Mouse (Mus musculus) liver, adult 2 months (tissue): ENCODE measurements around the gene Xrcc4. TPM values are rescaled to one million over a fixed set of nuclear protein-coding genes. Genes with fewer than 3 reads are reported as not detected.

ENCODE experiments used
- DNase-seq: peaks from one replicate; pipeline ENCODE4 v3.0.0-alpha.2; 2011; ENCODE audit warnings: low read depth, low spot score; ENCODE audit errors: extremely low read depth
- H3K27ac ChIP-seq: fragments of 200-500 bp; replicated peaks from 2 replicates; pipeline ENCODE4 v1.5.1; 2012; ENCODE audit warnings: low read depth, mild to moderate bottlenecking, control low read depth, inconsistent platforms, low read length; ENCODE audit not compliant: insufficient read depth
- H3K27me3 ChIP-seq: fragments of 200-500 bp; 2 replicates; pipeline ENCODE4 v1.6.1; 2012; ENCODE audit warnings: mild to moderate bottlenecking, moderate library complexity, low read length, inconsistent platforms; ENCODE audit not compliant: control insufficient read depth, insufficient read depth
- H3K36me3 ChIP-seq: fragments of 200-500 bp; 2 replicates; pipeline ENCODE4 v1.6.1; 2012; ENCODE audit warnings: low read length, inconsistent platforms; ENCODE audit not compliant: control insufficient read depth, insufficient read depth
- H3K4me1 ChIP-seq: fragments of 200-500 bp; 2 replicates; pipeline ENCODE4 v1.6.1; 2011; ENCODE audit warnings: low read length; ENCODE audit not compliant: control insufficient read depth, insufficient read depth
- H3K4me3 ChIP-seq: fragments of 200-500 bp; 2 replicates; pipeline ENCODE4 v1.5.1; 2011; ENCODE audit warnings: low read depth, mild to moderate bottlenecking, control low read depth, low read length, moderate library complexity; ENCODE audit not compliant: insufficient read depth
- H3K79me2 ChIP-seq: fragments of 200-500 bp; 2 replicates; pipeline ENCODE4 v1.6.1; 2012; ENCODE audit warnings: inconsistent platforms, mild to moderate bottlenecking, low read length, moderate library complexity; ENCODE audit not compliant: control insufficient read depth, insufficient read depth
- H3K9ac ChIP-seq: fragments of 200-500 bp; 2 replicates; pipeline ENCODE4 v1.6.1; 2012; ENCODE audit warnings: low read depth, mild to moderate bottlenecking, control low read depth, inconsistent platforms, low read length
- CTCF ChIP-seq: fragments of 200-500 bp; IDR thresholded peaks from 2 replicates; pipeline ENCODE4 v1.5.1; 2011; ENCODE audit warnings: low read depth, low read length, control low read depth
- POLR2A ChIP-seq: fragments of 200-500 bp; IDR thresholded peaks from 2 replicates; pipeline ENCODE4 v1.6.1; 2011; ENCODE audit warnings: low read length, control low read depth; ENCODE audit not compliant: insufficient read depth; ENCODE audit errors: extremely low read depth
- WGBS: fragments of 180-500 bp; shearing (Covaris S2); methylation state at CpG from one replicate; pipeline ENCODE4 v1.1.7; 2018; 5-methylcytosine and 5-hydroxymethylcytosine counted together
- polyA plus RNA-seq: library from polyadenylated mRNA; depleted of rRNA; stranded (reverse); fragments of >200 nt; gene quantifications from 2 replicates; pipeline ENCODE4 v1.2.3, GENCODE M21; 2012
- total RNA-seq: library from RNA; depleted of rRNA; stranded (reverse); fragments of >200 nt; gene quantifications from 2 replicates; pipeline ENCODE4 v1.2.3, GENCODE M21; 2014

Gene Xrcc4
- total and polyA plus RNA-seq, 2 experiments: 0.22 to 13.6 TPM

- WGBS: 96% methylated on average over 4 of the region's 4 CpGs
- DNase-seq: no peak
- no peak overlapping the region for H3K27ac ChIP-seq
- no peaks in the 10 kb centered on the region for H3K36me3 ChIP-seq
- no peaks in the 10 kb centered on the region for H3K27me3 ChIP-seq
- no peak overlapping the region for H3K9ac ChIP-seq
- H3K4me3 ChIP-seq: no peak overlapping the region
- TF ChIP-seq POLR2A (no peak), CTCF (no peak)
- H3K79me2 ChIP-seq: no peaks in the 10 kb centered on the region
- no peaks in the 10 kb centered on the region for H3K4me1 ChIP-seq
Measured at GRCm38 (mm10) chr13:89892140-89892539, 197.3 kb downstream of the Xrcc4 start.

- TF ChIP-seq POLR2A: no peak
- no peak for TF ChIP-seq CTCF
- Histone ChIP-seq H3K9ac (no peak overlapping the region), H3K4me1 (no peaks in the 10 kb centered on the region), H3K36me3 (no peaks in the 10 kb centered on the region), H3K27ac (no peak overlapping the region), H3K79me2 (no peaks in the 10 kb centered on the region), H3K27me3 (no peaks in the 10 kb centered on the region), H3K4me3 (no peak overlapping the region)
- 94% methylated on average over 1 of the region's 1 CpGs for WGBS
- DNase-seq: no peak
Measured at GRCm38 (mm10) chr13:89890159-89890558, 199.2 kb downstream of the Xrcc4 start.

GRCm38 (mm10) chr13:89889074-89889473 lies 200.3 kb downstream of the Xrcc4 start:
- Histone ChIP-seq H3K27ac (no peak overlapping the region), H3K36me3 (no peaks in the 10 kb centered on the region), H3K79me2 (no peaks in the 10 kb centered on the region), H3K9ac (no peak overlapping the region), H3K4me3 (no peak overlapping the region), H3K27me3 (no peaks in the 10 kb centered on the region), H3K4me1 (no peaks in the 10 kb centered on the region)
- 71% methylated on average over 5 of the region's 5 CpGs for WGBS
- peak; percentile 31 for DNase-seq
- no peak for TF ChIP-seq POLR2A
- no peak for TF ChIP-seq CTCF

GRCm38 (mm10) chr13:89883523-89883922 lies 205.9 kb downstream of the Xrcc4 start:
- no peaks in the 10 kb centered on the region for H3K27me3 ChIP-seq
- 94% methylated on average over 1 of the region's 1 CpGs for whole genome bisulfite sequencing
- H3K4me1 ChIP-seq: no peaks in the 10 kb centered on the region
- DNase-seq: no peak
- no peak overlapping the region for H3K27ac ChIP-seq
- H3K36me3 ChIP-seq: no peaks in the 10 kb centered on the region
- no peaks in the 10 kb centered on the region for H3K79me2 ChIP-seq
- H3K9ac ChIP-seq: no peak overlapping the region
- H3K4me3 ChIP-seq: no peak overlapping the region
- TF ChIP-seq CTCF: no peak
- no peak for TF ChIP-seq POLR2A

- no peak overlapping the region for H3K9ac ChIP-seq
- H3K27ac ChIP-seq: no peak overlapping the region
- no peaks in the 10 kb centered on the region for H3K27me3 ChIP-seq
- H3K36me3 ChIP-seq: no peaks in the 10 kb centered on the region
- H3K79me2 ChIP-seq: no peaks in the 10 kb centered on the region
- no peak for DNase-seq
- TF ChIP-seq POLR2A (no peak), CTCF (no peak)
- H3K4me3 ChIP-seq: no peak overlapping the region
- H3K4me1 ChIP-seq: no peaks in the 10 kb centered on the region
- 54% methylated on average over 2 of the region's 2 CpGs for WGBS
Measured at GRCm38 (mm10) chr13:89881281-89881680, 208.1 kb downstream of the Xrcc4 start.

GRCm38 (mm10) chr13:89878832-89879468 lies 210.5 kb downstream of the Xrcc4 start:
- 93% methylated on average over 10 of the region's 10 CpGs for WGBS
- Histone ChIP-seq H3K4me1 (no peaks in the 10 kb centered on the region), H3K27ac (no peak overlapping the region), H3K27me3 (no peaks in the 10 kb centered on the region), H3K4me3 (no peak overlapping the region), H3K79me2 (no peaks in the 10 kb centered on the region), H3K9ac (no peak overlapping the region), H3K36me3 (no peaks in the 10 kb centered on the region)
- no peak for DNase-seq
- TF ChIP-seq POLR2A: no peak
- no peak for TF ChIP-seq CTCF
